Mouse (Mus musculus) B cell, adult 62 days (primary cell): ENCODE measurements around the gene Slc44a4. TPM values are rescaled to one million over a fixed set of nuclear protein-coding genes. Genes with fewer than 3 reads are reported as not detected.

Source experiments
- total RNA-seq: library from RNA; stranded (reverse); gene quantifications from 4 replicates; pipeline ENCODE4 v1.2.4, GENCODE M21; 2023

The Slc44a4 gene
- not detected in 4 replicates for total RNA-seq

GRCm38 (mm10) chr17:34913930-34914665 is at the start of gene Slc44a4:
Slc44a4 (plus strand) TSS chr17:34914466.

GRCm38 (mm10) chr17:34879336-34879879 is 34.9 kb upstream of the Slc44a4 start, which contains the start of gene Zbtb12:
Zbtb12 (plus strand) TSS chr17:34879483.

DNA sequence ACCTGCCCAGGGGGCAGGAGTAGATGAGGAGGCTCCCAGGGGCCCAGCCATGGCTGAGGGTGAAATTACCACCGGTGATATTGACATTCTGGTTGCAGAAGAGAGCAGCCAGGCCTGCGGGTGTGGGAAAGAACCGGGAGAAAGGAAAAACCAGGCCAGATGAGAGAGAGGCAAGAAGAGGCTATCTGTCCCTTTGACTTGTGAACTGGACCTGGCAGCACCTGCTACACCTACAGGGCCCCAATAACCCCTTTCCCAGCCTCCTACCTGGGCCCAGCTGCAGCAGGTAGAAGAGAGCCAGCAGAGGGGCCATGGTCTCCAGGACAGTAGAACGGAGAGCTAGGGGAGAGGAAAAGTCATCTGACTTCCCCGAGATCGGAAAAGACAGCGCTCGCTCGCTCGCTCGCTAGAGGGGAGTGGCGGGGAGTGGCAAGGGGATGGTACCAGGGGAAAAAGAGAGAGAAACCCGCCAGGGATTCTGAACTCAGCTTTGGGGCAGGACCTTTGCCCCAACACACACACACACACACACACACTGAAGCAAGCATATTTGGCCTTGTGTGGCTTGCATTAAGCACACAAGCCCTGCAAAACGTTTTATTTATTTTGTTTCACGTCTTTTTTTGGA is 32.5 kb upstream of the Slc44a4 start, which contains the start of gene Gm20547:
TSS of gene Gm20547 (minus strand) at position 360 of the 628 bp plus-strand sequence.

GRCm38 (mm10) chr17:34898160-34898586 is 16.1 kb upstream of the Slc44a4 start, which contains the start of the genes C2 and Ehmt2:
C2 (minus strand) TSS chr17:34898265.
Ehmt2 (plus strand) TSS chr17:34898469.

GRCm38 (mm10) chr17:34931061-34931734 is 16.9 kb downstream of the Slc44a4 start, which contains the start of gene Neu1:
Neu1 (plus strand) TSS chr17:34931253.

DNA sequence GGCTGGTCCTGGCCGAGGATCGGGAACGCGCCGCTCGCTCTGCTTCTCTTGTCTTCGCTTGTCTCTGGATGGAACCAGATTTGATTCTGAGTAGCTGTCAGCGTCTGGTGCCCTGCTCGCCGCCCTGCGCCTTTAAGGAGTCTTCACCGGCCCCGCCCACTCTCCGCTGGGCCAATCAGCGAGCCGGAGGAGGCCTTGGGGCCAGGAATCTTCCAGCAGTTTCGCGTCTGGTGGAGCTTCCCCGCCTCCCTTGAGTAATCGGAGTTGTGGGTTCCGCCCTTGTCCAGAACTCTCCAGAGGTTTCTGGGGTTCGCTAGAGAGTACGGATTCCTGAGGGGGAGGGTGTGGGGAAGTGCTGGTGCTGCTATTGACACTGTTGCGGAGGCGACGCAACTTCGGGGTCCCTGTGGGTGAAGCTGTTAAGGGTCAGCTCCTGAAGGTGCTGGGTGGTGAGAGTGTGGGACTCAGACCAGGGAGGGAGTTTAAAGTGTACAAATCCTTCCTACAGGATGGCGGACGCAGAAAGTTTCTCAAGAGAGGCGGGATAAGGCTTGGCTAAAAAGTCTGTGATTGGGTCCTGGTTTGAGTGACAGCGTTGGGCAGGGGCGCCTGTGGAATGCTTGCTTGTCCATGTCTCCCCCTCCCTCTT is 45.0 kb downstream of the Slc44a4 start, which contains the start of gene Hspa1b:
TSS of gene Hspa1b (minus strand) at position 109 of the 649 bp plus-strand sequence.

DNA sequence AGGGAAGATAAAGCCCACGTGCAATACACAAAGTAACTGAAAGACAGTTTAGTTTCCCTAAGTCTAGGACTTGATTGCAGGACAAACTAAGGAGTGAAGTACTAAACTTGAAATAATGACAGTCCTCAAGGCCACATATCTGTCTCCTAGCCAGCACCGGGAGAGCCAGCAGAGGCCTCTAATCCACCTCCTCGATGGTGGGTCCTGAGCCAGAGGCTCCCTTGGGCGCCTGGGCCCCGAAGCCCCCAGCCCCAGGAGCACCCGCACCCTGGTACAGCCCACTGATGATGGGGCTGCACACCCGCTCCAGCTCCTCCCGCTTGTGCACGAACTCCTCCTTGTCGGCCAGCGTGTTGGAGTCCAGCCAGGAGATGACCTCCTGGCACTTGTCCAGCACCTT is 55.6 kb downstream of the Slc44a4 start, which contains the start of gene Gm20481:
TSS of gene Gm20481 (plus strand) at position 91 of the 400 bp plus-strand sequence.

GRCm38 (mm10) chr17:34972069-34972749 is 57.9 kb downstream of the Slc44a4 start, which contains the start of the genes Hspa1a and Hspa1l:
Hspa1a (minus strand) TSS chr17:34972156.
Hspa1l (plus strand) TSS chr17:34972703.

Other genes starting within 250 kb of the Slc44a4 start
- gene Tnxb, start 243.9 kb upstream of the Slc44a4 start, total RNA-seq = 0.09 to 0.19 TPM (median 0.13 TPM) in 4 replicates
- 1.5 to 2.8 TPM (median 2.1 TPM) in 4 replicates for gene C4b, start 170.6 kb upstream of the Slc44a4 start, total RNA-seq
- not detected in 4 replicates for gene Cyp21a1, start 109.9 kb upstream of the Slc44a4 start, total RNA-seq
- gene Stk19, start 77.5 kb upstream of the Slc44a4 start, total RNA-seq = 70.2 to 78.8 TPM (median 74.6 TPM) in 4 replicates
- 83.3 to 87.2 TPM (median 86.2 TPM) in 4 replicates for gene Dxo, start 77.4 kb upstream of the Slc44a4 start, total RNA-seq
- 99.2 to 119 TPM (median 104 TPM) in 4 replicates for gene Skiv2l, start 64.3 kb upstream of the Slc44a4 start, total RNA-seq
- gene Nelfe, start 64.1 kb upstream of the Slc44a4 start, total RNA-seq = 31.6 to 38.4 TPM (median 32.6 TPM) in 4 replicates
- 0.60 TPM in 1 of 4 replicates, not detected in the others for gene Cfb, start 51.9 kb upstream of the Slc44a4 start, total RNA-seq
- gene Zbtb12, start 35.0 kb upstream of the Slc44a4 start, total RNA-seq = 11.5 to 12.8 TPM (median 11.9 TPM) in 4 replicates
- gene Gm20547, start 32.4 kb upstream of the Slc44a4 start, total RNA-seq = not detected in 4 replicates
- 1.6 to 3.1 TPM (median 3.1 TPM) in 4 replicates for gene C2, start 16.2 kb upstream of the Slc44a4 start, total RNA-seq
- 145 to 166 TPM (median 150 TPM) in 4 replicates for gene Ehmt2, start 16.0 kb upstream of the Slc44a4 start, total RNA-seq
- gene Neu1, start 16.8 kb downstream of the Slc44a4 start, total RNA-seq = 91.5 to 104 TPM (median 98.0 TPM) in 4 replicates
- 143 to 677 TPM (median 225 TPM) in 4 replicates for gene Hspa1b, start 44.8 kb downstream of the Slc44a4 start, total RNA-seq
- gene Gm20481, start 55.4 kb downstream of the Slc44a4 start, total RNA-seq = 1.1 TPM in 1 of 4 replicates, not detected in the others
- 69.3 to 362 TPM (median 119 TPM) in 4 replicates for gene Hspa1a, start 57.7 kb downstream of the Slc44a4 start, total RNA-seq
- 0.24 to 0.40 TPM in 2 of 4 replicates, not detected in the others for gene Hspa1l, start 58.2 kb downstream of the Slc44a4 start, total RNA-seq
- 27.8 to 35.0 TPM (median 28.9 TPM) in 4 replicates for gene Lsm2, start 67.4 kb downstream of the Slc44a4 start, total RNA-seq
- 237 to 278 TPM (median 258 TPM) in 4 replicates for gene Vars, start 86.5 kb downstream of the Slc44a4 start, total RNA-seq
- gene Vwa7, start 102.1 kb downstream of the Slc44a4 start, total RNA-seq = 0.28 to 0.52 TPM (median 0.30 TPM) in 4 replicates
- gene Sapcd1, start 113.5 kb downstream of the Slc44a4 start, total RNA-seq = 3.0 to 6.4 TPM (median 4.1 TPM) in 4 replicates
- 8.7 to 15.9 TPM (median 11.2 TPM) in 4 replicates for gene Msh5, start 132.3 kb downstream of the Slc44a4 start, total RNA-seq
- 185 to 195 TPM (median 191 TPM) in 4 replicates for gene Clic1, start 135.5 kb downstream of the Slc44a4 start, total RNA-seq
- gene Ddah2, start 144.6 kb downstream of the Slc44a4 start, total RNA-seq = 2.2 to 6.0 TPM (median 4.3 TPM) in 4 replicates
- gene Ly6g6c, start 150.9 kb downstream of the Slc44a4 start, total RNA-seq = not detected in 4 replicates
- gene Mpig6b, start 151.7 kb downstream of the Slc44a4 start, total RNA-seq = not detected in 4 replicates
- gene Ly6g6e, start 162.4 kb downstream of the Slc44a4 start, total RNA-seq = not detected in 4 replicates
- not detected in 4 replicates for gene Ly6g6d, start 163.6 kb downstream of the Slc44a4 start, total RNA-seq
- gene Ly6g6f, start 171.1 kb downstream of the Slc44a4 start, total RNA-seq = not detected in 4 replicates
- gene Abhd16a, start 174.8 kb downstream of the Slc44a4 start, total RNA-seq = 72.8 to 85.6 TPM (median 76.5 TPM) in 4 replicates
- not detected in 4 replicates for gene Ly6g5c, start 193.8 kb downstream of the Slc44a4 start, total RNA-seq
- gene Ly6g5b, start 201.0 kb downstream of the Slc44a4 start, total RNA-seq = 0.66 to 1.6 TPM (median 1.3 TPM) in 4 replicates
- 19.6 to 24.1 TPM (median 22.1 TPM) in 4 replicates for gene Gpank1, start 207.0 kb downstream of the Slc44a4 start, total RNA-seq
- 114 to 130 TPM (median 122 TPM) in 4 replicates for gene Csnk2b, start 207.6 kb downstream of the Slc44a4 start, total RNA-seq
- 12.0 to 17.1 TPM (median 14.5 TPM) in 4 replicates for gene D17H6S53E, start 211.9 kb downstream of the Slc44a4 start, total RNA-seq
- gene Apom, start 217.6 kb downstream of the Slc44a4 start, total RNA-seq = 1.2 to 1.6 TPM in 2 of 4 replicates, not detected in the others
- gene Bag6, start 220.7 kb downstream of the Slc44a4 start, total RNA-seq = 465 to 496 TPM (median 476 TPM) in 4 replicates